Mouse (Mus musculus): ENCODE data around the gene Xirp1. TPM values are rescaled to one million over a fixed set of nuclear protein-coding genes. Genes with fewer than 3 reads are reported as not detected.

Gene Xirp1
- polyA plus RNA-seq, 1 experiment from 2014 or later = not detected

GRCm38 (mm10) chr9:120002893-120003292, 20.5 kb downstream of the Xirp1 start:
- no peak overlapping the region for H3K4me2 ChIP-seq (ENCODE audit: low read depth, low read length, severe bottlenecking)
- WGBS = 76% methylated on average over 5 of the region's 5 CpGs
- H3K9me3 ChIP-seq (ENCODE audit: control insufficient read depth, low read length) = no peaks in the 10 kb centered on the region
- no peak overlapping the region for H3K9ac ChIP-seq (ENCODE audit: low read length)
- H3K4me3 ChIP-seq (ENCODE audit: low read depth, low read length) = no peak overlapping the region
- no peak for ATAC-seq (replicated peaks; ENCODE audit: low FRiP score)
- H3K4me1 ChIP-seq (replicated peaks; ENCODE audit: control insufficient read depth, insufficient read depth, low read length) = 0 out of 2 replicates have a peak, but pooled peaks cover 2% of the 10 kb centered on the region
- H3K36me3 ChIP-seq (ENCODE audit: control insufficient read depth, insufficient read depth, low read length) = no peaks in the 10 kb centered on the region
- no peak overlapping the region for H3K27ac ChIP-seq (ENCODE audit: low read depth, low read length)
- H3K27me3 ChIP-seq (ENCODE audit: control insufficient read depth, insufficient read depth, low read length) = no peaks in the 10 kb centered on the region
- peak; percentile 39 for DNase-seq (ENCODE audit: low spot score)

- H3K36me3 ChIP-seq (ENCODE audit: control insufficient read depth, insufficient read depth, low read length) = no peaks in the 10 kb centered on the region
- ATAC-seq (replicated peaks; ENCODE audit: low FRiP score) = peak; percentile 89
- H3K4me3 ChIP-seq (ENCODE audit: low read depth, low read length) = peak overlapping the region; percentile 35
- 13% methylated on average over 31 of the region's 31 CpGs for WGBS
- peak; percentile 89 for DNase-seq (ENCODE audit: low spot score)
- H3K27me3 ChIP-seq (ENCODE audit: control insufficient read depth, insufficient read depth, low read length) = no peaks in the 10 kb centered on the region
- H3K4me1 ChIP-seq (replicated peaks; ENCODE audit: control insufficient read depth, insufficient read depth, low read length) = 0 out of 2 replicates have a peak, but pooled peaks cover 2% of the 10 kb centered on the region
- peak overlapping the region; percentile 57 for H3K4me2 ChIP-seq (ENCODE audit: low read depth, low read length, severe bottlenecking)
- no peak overlapping the region; the same call in 1 of the 2 replicates for H3K27ac ChIP-seq (ENCODE audit: low read depth, low read length)
- H3K9ac ChIP-seq (ENCODE audit: low read length) = peak overlapping the region; percentile 35
- no peaks in the 10 kb centered on the region for H3K9me3 ChIP-seq (ENCODE audit: control insufficient read depth, low read length)
These were observed 21.3 kb downstream of the Xirp1 start for GRCm38 (mm10) chr9:120001945-120002725.

DNA sequence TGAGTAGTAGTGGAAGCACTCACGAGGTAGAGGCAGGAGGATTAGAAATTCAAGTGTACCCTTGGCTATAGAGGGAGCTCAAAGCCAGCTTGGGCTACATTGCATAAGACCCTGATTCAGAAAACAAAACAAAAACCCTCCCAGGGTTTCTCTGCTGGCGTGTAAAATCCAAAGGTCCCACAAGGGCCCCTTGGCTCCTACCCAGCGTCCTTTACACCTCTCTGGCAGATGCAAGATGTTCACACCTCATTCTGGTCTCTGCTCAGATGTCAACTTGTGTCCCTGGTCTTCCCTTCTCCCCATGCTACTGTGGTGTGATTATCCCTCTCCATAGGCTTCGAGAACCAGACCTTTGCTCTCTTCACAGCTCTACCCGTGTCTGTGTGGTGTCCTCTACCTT, 22.6 kb downstream of the Xirp1 start:
- H3K4me2 ChIP-seq (ENCODE audit: low read depth, low read length, severe bottlenecking) = no peak overlapping the region
- H3K36me3 ChIP-seq (ENCODE audit: control insufficient read depth, insufficient read depth, low read length) = no peaks in the 10 kb centered on the region
- H3K27ac ChIP-seq (ENCODE audit: low read depth, low read length) = no peak overlapping the region
- H3K9ac ChIP-seq (ENCODE audit: low read length) = no peak overlapping the region
- DNase-seq (ENCODE audit: low spot score) (no peak), ATAC-seq (replicated peaks; ENCODE audit: low FRiP score) (no peak)
- WGBS = 79% methylated on average over 5 of the region's 5 CpGs
- no peak overlapping the region for H3K4me3 ChIP-seq (ENCODE audit: low read depth, low read length)
- H3K9me3 ChIP-seq (ENCODE audit: control insufficient read depth, low read length) = no peaks in the 10 kb centered on the region
- H3K27me3 ChIP-seq (ENCODE audit: control insufficient read depth, insufficient read depth, low read length) = no peaks in the 10 kb centered on the region
- 0 out of 2 replicates have a peak, but pooled peaks cover 2% of the 10 kb centered on the region for H3K4me1 ChIP-seq (replicated peaks; ENCODE audit: control insufficient read depth, insufficient read depth, low read length)

DNA sequence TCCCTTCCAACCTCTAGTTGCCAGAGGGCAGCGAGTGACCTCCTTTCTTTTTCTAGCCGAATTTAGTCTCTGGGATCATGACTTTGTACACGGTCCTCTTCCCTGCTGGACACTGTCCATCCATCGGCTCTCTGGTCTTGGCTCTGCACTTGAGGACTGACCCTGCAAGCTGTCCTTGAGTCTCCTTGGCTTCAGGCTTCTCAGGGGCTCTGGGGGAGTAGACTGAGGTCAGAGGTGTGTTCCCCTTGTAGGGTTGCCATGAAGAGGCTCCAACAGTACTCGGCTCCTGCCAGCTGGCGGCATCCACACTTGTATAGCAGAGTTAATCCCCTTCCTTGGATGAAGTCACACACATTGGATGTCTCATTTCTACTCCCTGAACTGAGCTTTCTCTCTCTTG, 23.8 kb downstream of the Xirp1 start:
- ATAC-seq (replicated peaks; ENCODE audit: low FRiP score) (no peak), DNase-seq (ENCODE audit: low spot score) (no peak)
- H3K27ac ChIP-seq (ENCODE audit: low read depth, low read length) = no peak overlapping the region
- 0 out of 2 replicates have a peak, but pooled peaks cover 2% of the 10 kb centered on the region for H3K4me1 ChIP-seq (replicated peaks; ENCODE audit: control insufficient read depth, insufficient read depth, low read length)
- H3K4me3 ChIP-seq (ENCODE audit: low read depth, low read length) = no peak overlapping the region
- no peaks in the 10 kb centered on the region for H3K27me3 ChIP-seq (ENCODE audit: control insufficient read depth, insufficient read depth, low read length)
- H3K36me3 ChIP-seq (ENCODE audit: control insufficient read depth, insufficient read depth, low read length) = no peaks in the 10 kb centered on the region
- 72% methylated on average over 6 of the region's 6 CpGs for WGBS
- H3K4me2 ChIP-seq (ENCODE audit: low read depth, low read length, severe bottlenecking) = no peak overlapping the region
- no peak overlapping the region for H3K9ac ChIP-seq (ENCODE audit: low read length)
- H3K9me3 ChIP-seq (ENCODE audit: control insufficient read depth, low read length) = no peaks in the 10 kb centered on the region

DNA sequence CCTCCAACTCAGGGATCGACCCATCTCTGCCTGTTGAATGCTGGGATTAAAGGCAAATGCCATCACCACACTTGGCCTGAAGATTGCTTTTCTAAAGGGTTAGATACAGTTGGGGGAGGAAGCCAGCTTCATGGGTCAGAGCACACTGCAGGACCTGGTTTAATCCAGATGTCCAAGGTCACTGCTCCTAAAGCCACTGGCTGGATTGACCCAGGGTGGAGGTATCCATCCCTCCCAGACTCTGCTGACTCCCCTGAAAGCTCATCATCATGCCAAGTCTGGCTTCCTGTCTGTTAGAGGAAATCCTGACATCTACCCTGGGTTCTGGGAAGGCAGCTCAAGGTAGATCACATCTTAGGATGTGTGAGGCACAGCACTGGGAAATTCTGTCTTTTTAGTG, 24.6 kb downstream of the Xirp1 start:
- Histone ChIP-seq H3K9me3 (ENCODE audit: control insufficient read depth, low read length) (no peaks in the 10 kb centered on the region), H3K9ac (ENCODE audit: low read length) (no peak overlapping the region), H3K4me2 (ENCODE audit: low read depth, low read length, severe bottlenecking) (no peak overlapping the region), H3K27me3 (ENCODE audit: control insufficient read depth, insufficient read depth, low read length) (no peaks in the 10 kb centered on the region), H3K36me3 (ENCODE audit: control insufficient read depth, insufficient read depth, low read length) (no peaks in the 10 kb centered on the region), H3K27ac (ENCODE audit: low read depth, low read length) (no peak overlapping the region), H3K4me1 (replicated peaks; ENCODE audit: control insufficient read depth, insufficient read depth, low read length) (0 out of 2 replicates have a peak, but pooled peaks cover 2% of the 10 kb centered on the region), H3K4me3 (ENCODE audit: low read depth, low read length) (no peak overlapping the region)
- ATAC-seq (replicated peaks; ENCODE audit: low FRiP score) (no peak), DNase-seq (ENCODE audit: low spot score) (no peak)
- WGBS = 71% methylated on average over 1 of the region's 1 CpGs

DNA sequence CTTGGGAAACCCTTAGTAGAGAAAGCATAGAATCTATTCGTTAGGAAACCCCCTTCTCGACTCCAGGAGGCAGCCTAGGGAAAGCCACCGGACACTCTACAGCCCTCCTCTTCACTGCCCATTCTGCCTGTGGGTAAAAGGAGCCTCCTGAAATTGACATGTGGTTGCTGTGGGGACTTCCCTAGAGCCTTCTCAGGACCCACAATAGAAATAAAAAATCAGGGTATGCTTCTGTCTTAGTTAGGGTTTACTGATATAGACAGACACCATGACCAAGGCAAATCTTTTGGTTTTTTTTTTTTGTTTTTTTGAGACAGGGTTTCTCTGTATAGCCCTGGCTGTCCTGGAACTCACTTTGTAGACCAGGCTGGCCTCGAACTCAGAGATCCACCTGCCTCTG, 27.3 kb downstream of the Xirp1 start:
- no peak for ATAC-seq (replicated peaks; ENCODE audit: low FRiP score)
- Histone ChIP-seq H3K9me3 (ENCODE audit: control insufficient read depth, low read length) (no peaks in the 10 kb centered on the region), H3K9ac (ENCODE audit: low read length) (no peak overlapping the region), H3K4me2 (ENCODE audit: low read depth, low read length, severe bottlenecking) (no peak overlapping the region), H3K4me1 (replicated peaks; ENCODE audit: control insufficient read depth, insufficient read depth, low read length) (no peaks in the 10 kb centered on the region), H3K36me3 (ENCODE audit: control insufficient read depth, insufficient read depth, low read length) (no peaks in the 10 kb centered on the region), H3K4me3 (ENCODE audit: low read depth, low read length) (no peak overlapping the region), H3K27ac (ENCODE audit: low read depth, low read length) (no peak overlapping the region), H3K27me3 (ENCODE audit: control insufficient read depth, insufficient read depth, low read length) (no peaks in the 10 kb centered on the region)
- 90% methylated on average over 4 of the region's 4 CpGs for WGBS
- DNase-seq (ENCODE audit: low spot score) = no peak

DNA sequence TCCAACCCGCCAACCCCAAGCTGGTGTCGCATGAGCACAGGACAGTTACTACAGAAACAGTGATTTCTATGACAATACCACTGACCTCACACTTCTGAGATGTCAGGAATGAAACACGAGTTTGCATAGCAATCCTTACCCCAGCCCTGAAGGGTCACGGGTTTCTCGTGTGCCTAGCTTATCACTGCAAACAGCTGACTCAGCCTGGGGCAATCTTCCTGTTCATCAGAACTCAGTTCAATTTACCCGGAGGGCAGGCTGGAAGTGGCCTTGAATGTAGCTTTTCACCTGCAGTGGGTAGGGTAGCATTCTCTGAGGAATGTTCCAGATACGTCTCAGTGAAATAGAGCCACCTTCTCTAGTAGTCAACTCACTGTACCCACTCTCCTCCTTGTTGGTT, 29.2 kb downstream of the Xirp1 start:
- 82% methylated on average over 7 of the region's 7 CpGs for WGBS
- H3K27me3 ChIP-seq (ENCODE audit: control insufficient read depth, insufficient read depth, low read length) = no peaks in the 10 kb centered on the region
- H3K9me3 ChIP-seq (ENCODE audit: control insufficient read depth, low read length) = no peaks in the 10 kb centered on the region
- H3K4me3 ChIP-seq (ENCODE audit: low read depth, low read length) = no peak overlapping the region
- H3K4me1 ChIP-seq (replicated peaks; ENCODE audit: control insufficient read depth, insufficient read depth, low read length) = no peaks in the 10 kb centered on the region
- DNase-seq (ENCODE audit: low spot score) (no peak), ATAC-seq (replicated peaks; ENCODE audit: low FRiP score) (no peak)
- H3K36me3 ChIP-seq (ENCODE audit: control insufficient read depth, insufficient read depth, low read length) = no peaks in the 10 kb centered on the region
- H3K27ac ChIP-seq (ENCODE audit: low read depth, low read length) = no peak overlapping the region
- no peak overlapping the region for H3K4me2 ChIP-seq (ENCODE audit: low read depth, low read length, severe bottlenecking)
- no peak overlapping the region for H3K9ac ChIP-seq (ENCODE audit: low read length)

DNA sequence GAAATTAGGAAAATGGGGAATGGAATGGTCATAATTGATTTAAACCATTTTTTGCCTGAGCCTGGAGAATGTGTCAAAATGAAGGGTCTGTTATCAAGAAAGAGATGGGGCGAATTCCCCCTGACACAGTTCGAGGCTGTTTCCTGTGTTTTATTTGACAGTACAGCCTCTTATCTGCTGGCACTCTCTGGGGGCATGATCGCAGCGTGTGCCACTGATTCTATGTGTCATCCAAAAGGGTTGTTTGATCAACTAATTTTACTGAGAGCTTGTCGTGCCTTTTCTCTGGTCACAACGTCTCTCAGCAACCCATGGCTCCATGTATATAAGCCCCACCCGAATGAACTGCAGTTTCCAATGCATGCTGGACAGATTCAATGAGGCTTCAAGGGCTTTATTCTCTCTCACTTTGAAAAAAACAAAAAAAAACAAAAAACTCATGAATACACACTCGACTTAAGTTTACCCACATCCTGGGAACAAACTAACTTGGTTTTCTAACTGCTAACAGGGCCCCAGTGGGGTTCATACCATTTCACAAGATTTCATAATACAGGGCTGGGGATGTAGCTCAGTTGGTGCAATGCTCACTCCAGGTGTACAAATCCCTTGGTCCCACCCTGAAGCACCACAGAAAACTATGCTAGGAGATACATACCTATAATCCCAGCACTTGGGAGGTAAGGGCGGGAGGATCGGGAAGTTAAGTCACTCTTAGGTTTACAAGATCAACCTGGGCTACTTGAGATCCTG, 30.1 kb downstream of the Xirp1 start:
- DNase-seq (ENCODE audit: low spot score) = no peak
- H3K27me3 ChIP-seq (ENCODE audit: control insufficient read depth, insufficient read depth, low read length) = no peaks in the 10 kb centered on the region
- 84% methylated on average over 10 of the region's 10 CpGs for WGBS
- ATAC-seq (replicated peaks; ENCODE audit: low FRiP score) = no peak
- no peaks in the 10 kb centered on the region for H3K36me3 ChIP-seq (ENCODE audit: control insufficient read depth, insufficient read depth, low read length)
- H3K27ac ChIP-seq (ENCODE audit: low read depth, low read length) = no peak overlapping the region
- no peaks in the 10 kb centered on the region for H3K9me3 ChIP-seq (ENCODE audit: control insufficient read depth, low read length)
- no peak overlapping the region for H3K4me3 ChIP-seq (ENCODE audit: low read depth, low read length)
- H3K4me1 ChIP-seq (replicated peaks; ENCODE audit: control insufficient read depth, insufficient read depth, low read length) = no peaks in the 10 kb centered on the region
- H3K9ac ChIP-seq (ENCODE audit: low read length) = no peak overlapping the region
- no peak overlapping the region for H3K4me2 ChIP-seq (ENCODE audit: low read depth, low read length, severe bottlenecking)

Data from forebrain, embryonic 11.5 days (tissue).